Mouse (Mus musculus) left cerebral cortex, postnatal 4 days (tissue): ENCODE measurements at regions not wholly inside any gene's neighbourhood (a gene's known extent, or its start where the extent isn't known, plus 50 kb on each side); places are given as distances from the start of the nearest gene placed in this dataset.
A peak's percentile ranks its signal among the peaks of the same experiment; 100 is the strongest.

ENCODE experiments used
- DNase-seq: peaks from one replicate; pipeline ENCODE4 v3.0.0-alpha.2; 2022
- intact Hi-C: fragments of 180-260 bp; cut with DNase I; formaldehyde crosslinking; loops from one replicate; pipeline ENCODE4 v1.15.1; 2025

GRCm38 (mm10) chr19:26021141-26021540, 348.9 kb downstream of the Dmrt2 start:
- DNase-seq: no peak
- intact Hi-C loops: no loop called here

GRCm38 (mm10) chr19:26026103-26026502, 353.9 kb downstream of the Dmrt2 start:
- DNase-seq: no peak
- intact Hi-C loops: no loop called here

DNA sequence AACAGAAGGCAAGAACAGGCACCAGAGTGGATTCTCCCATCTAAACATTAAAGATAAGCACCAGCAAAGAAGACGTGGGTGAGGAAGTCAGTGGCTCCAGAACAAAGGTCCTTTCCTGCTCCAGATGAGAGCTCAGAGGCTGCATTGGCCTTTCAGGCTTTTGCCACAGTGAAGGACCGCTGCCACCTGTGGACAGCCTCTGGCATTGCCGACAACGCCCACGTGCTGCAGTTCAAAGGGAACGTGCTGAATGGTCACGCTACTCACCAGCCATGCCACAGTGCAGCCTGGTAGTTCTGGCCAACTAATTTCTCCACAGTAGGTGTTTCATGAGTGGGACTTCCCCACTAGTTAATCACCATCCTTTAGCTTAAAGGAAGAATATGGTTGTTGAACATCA, 365.1 kb downstream of the Dmrt2 start:
- DNase-seq: peak; percentile 44
- intact Hi-C loops: no loop called here

DNA sequence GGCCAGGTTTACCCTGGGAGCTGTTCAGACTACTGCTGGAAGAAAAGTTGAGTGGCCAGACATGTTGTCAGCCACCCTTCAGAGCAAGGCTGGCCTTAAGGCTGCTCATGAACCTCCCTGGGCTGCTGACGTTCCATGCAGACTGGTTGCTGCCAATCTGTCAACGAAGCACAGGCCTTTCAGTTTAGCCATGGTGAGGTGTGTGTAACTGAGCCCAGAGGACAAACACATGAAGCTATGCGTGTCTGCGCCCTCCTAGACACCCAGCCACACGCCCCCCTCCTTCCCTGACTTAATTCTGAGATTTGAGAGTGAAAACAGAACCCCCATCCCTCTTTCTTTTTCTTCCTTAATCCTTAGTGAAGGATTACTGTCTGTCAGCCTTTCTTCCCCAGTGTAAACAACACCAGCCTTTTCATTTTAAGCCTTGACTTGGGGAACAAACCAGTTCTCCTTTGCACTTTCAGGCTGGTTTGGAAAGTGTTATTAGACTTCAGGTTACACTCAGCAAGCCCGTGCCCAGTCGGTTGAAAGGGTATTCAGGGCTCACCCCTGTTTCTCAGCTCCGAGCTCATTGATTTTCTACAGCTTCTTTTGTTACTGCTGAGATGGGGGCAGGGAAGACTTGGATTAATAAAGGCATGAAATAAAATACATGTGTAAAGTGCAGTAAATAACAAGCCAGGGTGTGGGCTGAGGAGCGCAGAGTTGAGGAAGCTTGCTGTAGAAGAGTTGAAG, 379.4 kb downstream of the Dmrt2 start:
- no peak for DNase-seq
- intact Hi-C loops: no loop called here

- intact Hi-C loops: no loop called here
- DNase-seq: no peak
These were observed 387.5 kb downstream of the Dmrt2 start for GRCm38 (mm10) chr19:26059668-26060067.

DNA sequence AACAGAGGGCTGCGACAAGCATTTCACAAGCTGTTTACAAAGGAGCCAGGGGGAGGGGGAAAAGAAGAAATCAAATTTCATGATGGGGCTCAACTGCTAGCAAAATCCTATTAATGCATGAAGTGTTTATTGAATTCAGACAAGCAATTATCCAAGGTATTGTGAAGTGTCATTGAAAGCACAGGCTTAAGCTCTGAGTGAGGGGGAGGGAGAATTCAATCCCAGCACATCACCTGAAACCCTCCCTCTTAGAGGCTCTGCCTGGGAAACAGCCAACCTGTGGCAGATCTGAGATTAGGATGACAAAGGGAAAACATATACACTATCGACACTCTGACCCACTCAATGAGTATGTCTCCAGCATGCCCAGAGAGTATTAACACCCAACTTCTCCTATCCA, 396.3 kb downstream of the Dmrt2 start:
- DNase-seq: no peak

DNA sequence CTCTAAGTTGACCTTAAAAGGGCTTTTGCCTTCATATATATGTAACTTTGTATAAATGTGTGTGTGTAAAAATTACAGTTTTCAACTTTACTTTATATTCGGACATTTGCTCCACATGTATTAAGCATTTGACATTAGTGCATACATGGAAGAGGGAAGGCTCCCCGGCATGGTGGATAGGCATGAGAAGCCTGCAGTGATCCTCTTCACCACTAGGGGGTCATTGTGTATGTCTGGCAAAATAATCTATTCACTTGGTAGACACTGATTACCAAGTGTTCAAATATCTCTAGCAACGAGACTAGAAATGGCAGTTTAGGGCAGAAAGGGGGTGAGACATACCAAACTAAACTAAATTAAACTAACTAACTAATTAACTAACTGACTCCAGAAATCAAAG, 397.7 kb downstream of the Dmrt2 start:
- intact Hi-C loops: no loop called here
- no peak for DNase-seq

More for the DNA sequence above, 396.3 kb downstream of the Dmrt2 start:
- intact Hi-C loops: no loop called here

GRCm38 (mm10) chr19:26088318-26088717, 416.1 kb downstream of the Dmrt2 start:
- intact Hi-C loops: no loop called here
- DNase-seq: no peak

- intact Hi-C loops: no loop called here
- no peak for DNase-seq
These were observed 419.2 kb downstream of the Dmrt2 start for GRCm38 (mm10) chr19:26091386-26091785.

- no peak for DNase-seq
- intact Hi-C loops: no loop called here
These were observed 421.6 kb downstream of the Dmrt2 start for GRCm38 (mm10) chr19:26093844-26094243.

- no peak for DNase-seq
- intact Hi-C loops: no loop called here
These were observed 442.1 kb downstream of the Dmrt2 start for GRCm38 (mm10) chr19:26114326-26114725.

DNA sequence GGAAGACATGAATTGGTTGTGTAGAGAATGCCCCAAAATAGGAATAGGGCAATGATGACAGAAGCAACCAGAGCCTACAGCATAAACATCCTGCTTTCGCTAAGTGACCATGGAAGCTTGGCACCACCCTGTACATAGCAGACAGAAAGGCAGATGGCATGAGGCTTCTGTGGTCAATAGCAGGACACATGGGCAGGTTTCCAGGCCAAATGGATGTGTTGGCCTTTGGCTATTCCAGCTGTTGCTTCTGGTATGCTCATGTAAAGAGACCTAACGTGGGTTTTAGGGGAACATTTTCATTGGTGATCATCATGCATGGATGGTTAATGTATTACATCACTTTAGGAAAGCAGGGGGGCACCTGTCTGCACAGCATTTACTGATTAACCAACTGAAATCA, 456.2 kb downstream of the Dmrt2 start:
- intact Hi-C loops: no loop called here
- DNase-seq: peak; percentile 42

DNA sequence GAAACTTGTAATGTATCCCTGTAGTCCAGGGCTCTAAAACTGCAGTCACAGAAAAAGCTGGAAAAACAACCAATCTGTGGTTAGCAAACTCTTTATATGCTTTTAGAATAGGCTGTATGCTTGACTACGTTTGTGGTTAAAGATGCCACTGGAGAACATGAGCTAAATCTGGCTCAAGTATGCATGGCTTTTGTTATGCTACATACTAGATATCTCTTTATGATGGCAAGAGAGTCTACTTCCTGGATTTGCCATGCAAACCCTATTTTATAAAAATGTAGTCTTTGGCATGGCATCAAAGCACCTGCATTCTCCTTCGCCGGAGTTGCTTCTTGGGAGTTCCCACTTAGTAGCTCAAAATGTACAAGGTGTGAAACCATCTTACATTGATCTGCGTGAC, 462.2 kb downstream of the Dmrt2 start:
- no peak for DNase-seq
- intact Hi-C loops: no loop called here

DNA sequence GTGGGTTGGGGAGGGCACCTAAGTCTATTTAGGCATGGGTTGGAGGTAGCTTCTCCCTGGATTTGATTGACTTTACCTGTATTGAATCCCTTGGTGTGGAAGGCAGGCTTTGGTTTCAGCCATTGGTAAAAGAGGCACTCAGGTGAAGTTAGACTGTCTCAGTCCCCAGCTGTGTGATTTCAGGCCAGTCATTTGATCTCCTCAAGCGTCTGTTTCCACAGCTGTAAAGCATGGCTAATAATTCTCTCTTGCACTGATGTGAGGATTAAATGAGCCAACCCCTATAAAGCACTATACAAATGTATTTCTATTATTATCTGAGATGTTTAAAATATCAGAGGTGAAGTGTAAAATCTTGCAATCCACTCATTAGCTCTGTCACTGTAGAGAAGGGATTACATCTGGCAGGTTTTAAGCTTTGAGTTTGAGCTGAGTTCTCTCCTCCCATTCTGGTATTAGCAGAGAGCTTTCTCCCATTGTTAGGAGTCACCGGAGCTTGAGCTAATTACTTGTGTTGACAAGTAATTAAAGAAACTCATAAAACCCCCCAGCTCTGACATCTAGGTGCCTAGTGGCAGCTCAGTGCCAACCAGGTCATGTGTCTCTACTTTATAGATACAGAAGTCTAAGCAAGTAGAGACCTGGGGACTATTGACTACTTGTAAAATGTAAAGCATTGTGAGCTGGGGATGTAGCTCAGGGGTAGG, 463.3 kb downstream of the Dmrt2 start:
- intact Hi-C loops: no loop called here
- no peak for DNase-seq

GRCm38 (mm10) chr19:26140647-26141046, 464.2 kb upstream of the Smarca2 start:
- DNase-seq: no peak
- intact Hi-C loops: no loop called here

GRCm38 (mm10) chr19:26143539-26143938, 461.3 kb upstream of the Smarca2 start:
- DNase-seq: no peak
- intact Hi-C loops: no loop called here

GRCm38 (mm10) chr19:26151216-26151615, 453.6 kb upstream of the Smarca2 start:
- no peak for DNase-seq

DNA sequence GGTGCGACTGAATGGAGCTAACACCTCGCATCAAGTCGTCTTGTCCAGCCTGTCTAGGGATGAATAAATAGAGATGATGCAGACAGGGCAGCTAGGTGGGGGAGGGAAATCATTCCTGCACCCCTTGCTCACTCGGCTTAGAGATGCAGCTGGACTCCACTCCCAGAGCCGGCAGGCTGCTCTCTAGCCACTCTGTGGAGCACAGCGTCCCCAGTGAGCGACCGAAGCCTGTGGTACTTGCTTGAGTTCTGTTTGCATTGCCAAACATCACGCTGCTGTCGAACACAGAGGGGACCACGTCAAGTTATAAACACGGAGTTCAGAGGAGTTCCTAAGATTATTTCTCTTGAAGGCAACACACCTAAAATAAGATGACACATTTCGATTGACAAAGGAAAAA, 439.9 kb upstream of the Smarca2 start:
- no peak for DNase-seq
- intact Hi-C loops: no loop called here

More at GRCm38 (mm10) chr19:26151216-26151615, 453.6 kb upstream of the Smarca2 start:
- intact Hi-C loops: no loop called here

GRCm38 (mm10) chr19:26181774-26182173, 423.1 kb upstream of the Smarca2 start:
- intact Hi-C loops: no loop called here

DNA sequence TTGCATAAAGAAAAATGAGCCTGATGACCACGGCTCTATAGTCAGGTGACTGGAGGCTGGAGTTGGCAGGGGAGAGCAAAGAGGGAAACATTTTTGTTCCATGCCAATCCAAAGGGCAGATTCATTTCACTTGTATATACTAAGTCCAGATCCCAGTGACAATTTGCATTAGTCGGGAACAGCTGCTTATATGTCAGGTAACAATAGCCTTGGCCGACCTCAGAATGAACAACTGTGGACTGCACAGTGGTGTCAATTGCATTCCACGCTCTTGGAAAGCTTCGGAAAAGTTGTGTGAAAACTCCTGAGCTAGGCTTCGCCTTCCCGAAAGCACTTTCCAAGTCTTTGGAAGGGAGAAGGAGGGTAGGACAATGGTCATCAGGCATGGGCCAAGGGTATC, 419.8 kb upstream of the Smarca2 start:
- intact Hi-C loops: no loop called here
- DNase-seq: no peak

More at GRCm38 (mm10) chr19:26181774-26182173, 423.1 kb upstream of the Smarca2 start:
- peak; percentile 2 for DNase-seq

DNA sequence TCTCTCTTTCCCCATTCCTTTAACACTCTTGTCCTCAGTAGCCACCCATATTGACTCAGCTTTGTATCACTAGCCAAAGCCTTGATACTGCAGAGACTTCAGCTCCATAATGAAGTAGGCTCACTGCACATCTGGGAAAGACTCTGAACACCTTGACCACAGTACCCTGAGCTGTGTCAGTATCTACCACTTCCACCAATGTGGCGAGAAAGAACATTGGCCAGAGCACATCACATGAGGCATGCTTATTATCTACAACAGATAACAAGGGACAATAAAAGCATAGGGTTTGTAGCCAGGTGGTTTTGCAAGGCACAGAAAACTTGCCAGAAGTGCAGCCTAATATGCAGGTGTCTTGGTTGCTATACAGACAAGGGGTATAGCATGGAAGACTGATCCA, 414.0 kb upstream of the Smarca2 start:
- intact Hi-C loops: loop anchor here (5.0 to 10.0 kb wide), 3 partner anchors 414 to 519 kb away; partner anchors contain the start of genes Dmrt2 and Smarca2
- DNase-seq: no peak

DNA sequence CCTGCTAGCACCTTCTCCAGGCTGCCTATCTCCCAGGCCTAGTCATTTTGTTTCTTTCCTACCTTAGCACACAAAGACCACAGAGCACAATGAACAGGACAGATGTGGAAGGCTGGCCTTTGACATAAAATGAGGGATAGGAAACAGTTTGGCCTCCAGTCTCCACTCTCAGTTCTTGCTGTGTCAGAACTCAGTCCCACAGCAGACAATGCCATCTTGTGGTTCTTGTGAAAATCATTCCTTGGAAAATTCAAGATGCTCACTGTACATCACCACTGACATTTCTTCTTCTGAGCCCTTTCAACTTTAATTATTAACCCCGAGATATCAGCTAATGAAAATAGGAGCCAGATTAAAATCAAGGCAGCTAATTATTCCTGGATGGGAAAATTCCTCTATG, 411.2 kb upstream of the Smarca2 start:
- intact Hi-C loops: loop anchor here (5.0 to 10.0 kb wide), 3 partner anchors 411 to 521 kb away; partner anchors contain the start of genes Dmrt2 and Smarca2
- DNase-seq: no peak
